Comparison of ENCODE assay signal across 8 mouse cellular contexts in the genomic region with DNA sequence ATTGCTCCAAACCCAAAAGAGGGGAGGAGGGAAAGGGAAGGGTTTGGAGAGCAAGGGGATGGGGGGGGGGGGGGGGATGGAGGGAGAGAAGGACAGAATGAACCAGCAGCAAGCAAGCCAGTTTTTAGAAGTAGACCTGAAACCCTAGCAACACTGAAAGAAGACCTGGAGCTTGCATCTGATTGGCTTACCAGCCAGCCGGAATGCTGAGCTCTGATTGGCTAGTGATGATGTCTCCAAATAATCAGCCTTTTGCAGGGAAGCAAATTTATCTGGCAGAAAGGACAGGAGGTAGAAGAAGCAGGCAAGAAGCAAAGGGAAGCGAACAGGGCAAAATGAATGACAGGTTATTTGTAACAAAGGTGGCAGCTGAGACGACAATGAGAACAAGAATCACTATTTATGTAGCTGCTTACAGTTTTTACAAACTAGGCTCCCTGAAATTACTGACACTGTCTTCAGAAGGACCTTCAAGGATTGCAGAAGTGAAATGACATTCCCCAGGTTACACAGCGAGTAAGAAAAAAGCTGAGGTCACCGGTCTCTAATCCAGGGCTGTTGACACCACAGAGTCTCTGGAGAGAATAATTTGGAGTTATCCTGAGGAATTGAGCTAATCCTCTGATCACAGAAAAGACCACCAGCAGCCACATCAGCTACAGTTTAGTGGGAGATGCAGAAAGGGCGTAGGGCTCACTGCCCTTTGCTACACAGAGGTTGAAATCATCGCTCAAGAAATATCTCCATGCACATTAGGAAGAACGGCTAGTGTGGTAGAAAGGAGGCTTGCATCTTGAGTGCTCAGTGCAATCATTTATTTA.
DNase-seq lines count a peak whose midpoint lies in the region; ATAC-seq and TF ChIP-seq lines count a peak whose summit lies in the region.

No protein-coding gene starts in this region.

- no peak for TF ChIP-seq POLR2A in liver, adult 2 months (IDR thresholded peaks at IDR 0.05; ENCODE audit: extremely low read depth, insufficient read depth, low read length)

- no peak overlapping the region for H3K4me2 ChIP-seq in liver, embryonic 12.5 days
- no peak overlapping the region for H3K4me2 ChIP-seq in kidney, postnatal 0 days (ENCODE audit: low read length)
- 0 out of 2 replicates have a peak overlapping the region, but pooled peaks have one; percentile 20 for H3K4me2 ChIP-seq in lung, embryonic 14.5 days

- no peak overlapping the region for H3K27ac ChIP-seq in liver, adult 2 months (replicated peaks; ENCODE audit: insufficient read depth, low read depth, low read length)
- H3K27ac ChIP-seq in liver, embryonic 12.5 days, result no peak overlapping the region
- H3K27ac ChIP-seq in kidney, postnatal 0 days, result no peak overlapping the region
- H3K27ac ChIP-seq in lung, embryonic 14.5 days (ENCODE audit: low read depth), result peak overlapping the region; percentile 32; the same call in 1 of the 2 replicates

- no peak for ATAC-seq in liver, embryonic 12.5 days
- no peak for ATAC-seq in kidney, postnatal 0 days (replicated peaks; ENCODE audit: low FRiP score, low read depth)
- peak; percentile 73 for ATAC-seq in lung, embryonic 14.5 days (ENCODE audit: insufficient read depth)

- no peaks in the 10 kb centered on the region for H3K79me2 ChIP-seq in liver, adult 2 months (ENCODE audit: control insufficient read depth, insufficient read depth, low read length)

- peak; percentile 37 for DNase-seq in liver, adult 2 months (ENCODE audit: extremely low read depth, low read depth, low spot score)
- peak; percentile 90 for DNase-seq in cerebellum, adult 9-11 months
- peak; percentile 88 to 91 for DNase-seq in frontal cortex, adult 2 months (ENCODE audit: extremely low spot score in 1 of 2, low spot score in 1 of 2)
- peak; percentile 78 for DNase-seq in kidney, postnatal 0 days (ENCODE audit: low spot score)
- DNase-seq in lung, embryonic 14.5 days, result peak; percentile 80
- peak; percentile 74 for DNase-seq in retina, postnatal 1 day
- no peak for DNase-seq in c-Kit-positive CD71-positive TER-119-positive erythroid progenitor cells, embryonic 14.5 days (ENCODE audit: low spot score)

- 79% methylated on average over 8 of the region's 8 CpGs for WGBS in liver, adult 2 months
- WGBS in liver, embryonic 12.5 days (ENCODE audit: insufficient replicate concordance), result 43% methylated on average over 8 of the region's 8 CpGs
- 55% methylated on average over 8 of the region's 8 CpGs for WGBS in kidney, postnatal 0 days
- 43% methylated on average over 8 of the region's 8 CpGs for WGBS in lung, embryonic 14.5 days

- TF ChIP-seq CTCF in liver, adult 2 months (IDR thresholded peaks at IDR 0.05; ENCODE audit: low read depth, low read length), result no peak
- TF ChIP-seq CTCF in kidney, postnatal 0 days (IDR thresholded peaks at IDR 0.05; ENCODE audit: low read depth), result no peak
- TF ChIP-seq CTCF in lung, embryonic 14.5 days (IDR thresholded peaks at IDR 0.05; ENCODE audit: low read depth), result no peak

- no peaks in the 10 kb centered on the region; the same call in 1 of the 2 replicates for H3K4me1 ChIP-seq in liver, adult 2 months (ENCODE audit: control insufficient read depth, insufficient read depth, low read length)
- H3K4me1 ChIP-seq in liver, embryonic 12.5 days, result peaks cover 22% of the 10 kb centered on the region
- 0 out of 2 replicates have a peak, but pooled peaks cover 12% of the 10 kb centered on the region for H3K4me1 ChIP-seq in kidney, postnatal 0 days (replicated peaks; ENCODE audit: insufficient read depth, low read length)
- H3K4me1 ChIP-seq in lung, embryonic 14.5 days (ENCODE audit: insufficient read depth), result peaks cover 9% of the 10 kb centered on the region; the same call in 1 of the 2 replicates

- H3K27me3 ChIP-seq in liver, adult 2 months (ENCODE audit: control insufficient read depth, insufficient read depth, low read length), result no peaks in the 10 kb centered on the region
- no peaks in the 10 kb centered on the region for H3K27me3 ChIP-seq in liver, embryonic 12.5 days (replicated peaks)
- H3K27me3 ChIP-seq in kidney, postnatal 0 days (ENCODE audit: insufficient read depth, low read length), result no peaks in the 10 kb centered on the region
- no peaks in the 10 kb centered on the region for H3K27me3 ChIP-seq in lung, embryonic 14.5 days (ENCODE audit: insufficient read depth, low read length)

- no peak overlapping the region for H3K9ac ChIP-seq in liver, adult 2 months (ENCODE audit: low read depth, low read length)
- no peak overlapping the region for H3K9ac ChIP-seq in liver, embryonic 12.5 days
- H3K9ac ChIP-seq in kidney, postnatal 0 days (ENCODE audit: low read depth, low read length), result no peak overlapping the region
- no peak overlapping the region for H3K9ac ChIP-seq in lung, embryonic 14.5 days

- no peaks in the 10 kb centered on the region for H3K9me3 ChIP-seq in liver, embryonic 12.5 days (replicated peaks)
- no peaks in the 10 kb centered on the region for H3K9me3 ChIP-seq in kidney, postnatal 0 days (replicated peaks; ENCODE audit: low read length)
- no peaks in the 10 kb centered on the region for H3K9me3 ChIP-seq in lung, embryonic 14.5 days (ENCODE audit: low read depth, low read length)

- no peaks in the 10 kb centered on the region for H3K36me3 ChIP-seq in liver, adult 2 months (ENCODE audit: control insufficient read depth, insufficient read depth, low read length)
- no peaks in the 10 kb centered on the region for H3K36me3 ChIP-seq in liver, embryonic 12.5 days
- H3K36me3 ChIP-seq in kidney, postnatal 0 days (ENCODE audit: insufficient read depth, low read length), result no peaks in the 10 kb centered on the region
- no peaks in the 10 kb centered on the region for H3K36me3 ChIP-seq in lung, embryonic 14.5 days (ENCODE audit: insufficient read depth)

- no peak overlapping the region for H3K4me3 ChIP-seq in liver, adult 2 months (ENCODE audit: insufficient read depth, low read depth, low read length)
- H3K4me3 ChIP-seq in liver, embryonic 12.5 days, result no peak overlapping the region
- H3K4me3 ChIP-seq in kidney, postnatal 0 days (replicated peaks; ENCODE audit: low read depth, low read length), result no peak overlapping the region
- no peak overlapping the region for H3K4me3 ChIP-seq in lung, embryonic 14.5 days (ENCODE audit: low read depth, low read length)
